Mouse (Mus musculus) bone marrow macrophage, adult 2 months (primary cell): ENCODE data around the gene Cyp2w1. TPM values are rescaled to one million over a fixed set of nuclear protein-coding genes. Genes with fewer than 3 reads are reported as not detected.

Source experiments
- H3K27ac ChIP-seq: 2 replicates; pipeline ENCODE4 v1.5.1; 2012; ENCODE audit warnings: low read depth, low read length; ENCODE audit not compliant: insufficient read depth
- H3K4me1 ChIP-seq: 2 replicates; pipeline ENCODE4 v1.6.1; 2012; ENCODE audit warnings: low read length; ENCODE audit not compliant: control insufficient read depth, insufficient read depth
- H3K4me3 ChIP-seq: 2 replicates; pipeline ENCODE4 v1.5.1; 2012; ENCODE audit warnings: mild to moderate bottlenecking, low read length, moderate library complexity; ENCODE audit not compliant: insufficient read depth
- CTCF ChIP-seq: IDR thresholded peaks from 2 replicates; pipeline ENCODE4 v1.5.1; 2012; ENCODE audit warnings: low read depth, mild to moderate bottlenecking, low read length, moderate library complexity
- POLR2A ChIP-seq: IDR thresholded peaks from 2 replicates; pipeline ENCODE4 v1.6.1; 2012; ENCODE audit warnings: mild to moderate bottlenecking, low read depth, low read length, borderline replicate concordance
- polyA plus RNA-seq: library from polyadenylated mRNA; stranded (reverse); fragments of >200 nt; gene quantifications from 2 replicates; pipeline ENCODE4 v1.2.4, GENCODE M21; 2012; ENCODE audit not compliant: missing spikeins, insufficient read depth, insufficient read length

The Cyp2w1 gene
- polyA plus RNA-seq, 1 experiment = not detected

- Histone ChIP-seq H3K4me1 (peaks cover 14% of the 10 kb centered on the region), H3K4me3 (0 out of 2 replicates have a peak overlapping the region, but pooled peaks have one; percentile 9), H3K27ac (no peak overlapping the region)
- TF ChIP-seq POLR2A = no peak
Measured at GRCm38 (mm10) chr5:139345364-139345714, 7.1 kb upstream of the Cyp2w1 start.

GRCm38 (mm10) chr5:139347225-139347624 is 5.2 kb upstream of the Cyp2w1 start:
- TF ChIP-seq CTCF (no peak), POLR2A (no peak)
- Histone ChIP-seq H3K27ac (no peak overlapping the region), H3K4me1 (peaks cover 23% of the 10 kb centered on the region)

GRCm38 (mm10) chr5:139349713-139350112 is 2.7 kb upstream of the Cyp2w1 start:
- Histone ChIP-seq H3K27ac (no peak overlapping the region), H3K4me3 (no peak overlapping the region), H3K4me1 (peaks cover 16% of the 10 kb centered on the region)
- TF ChIP-seq CTCF (no peak), POLR2A (no peak)

More at GRCm38 (mm10) chr5:139347225-139347624, 5.2 kb upstream of the Cyp2w1 start:
- no peak overlapping the region for H3K4me3 ChIP-seq

- Histone ChIP-seq H3K4me1 (peaks cover 9% of the 10 kb centered on the region), H3K4me3 (no peak within 1 kb of the TSS)
Measured at GRCm38 (mm10) chr5:139351134-139351533, 1.3 kb upstream of the Cyp2w1 start, which contains the start of gene Cox19. TSS of gene Cox19 (minus strand) at chr5:139351418.

GRCm38 (mm10) chr5:139351628-139352027 is 789 bp upstream of the Cyp2w1 start:
- Histone ChIP-seq H3K4me3 (no peak overlapping the region), H3K4me1 (peaks cover 9% of the 10 kb centered on the region), H3K27ac (no peak overlapping the region)
- TF ChIP-seq CTCF = no peak
- TF ChIP-seq POLR2A = no peak

More at GRCm38 (mm10) chr5:139351134-139351533, 1.3 kb upstream of the Cyp2w1 start, which contains the start of gene Cox19:
- no peak within 1 kb of the TSS for H3K27ac ChIP-seq
- TF ChIP-seq CTCF (no peak), POLR2A (no peak)

- H3K27ac ChIP-seq = no peak overlapping the region
- TF ChIP-seq POLR2A (no peak), CTCF (peak; percentile 63)
- H3K4me1 ChIP-seq = peaks cover 12% of the 10 kb centered on the region
- no peak overlapping the region for H3K4me3 ChIP-seq
Measured at GRCm38 (mm10) chr5:139353496-139353895, 1.1 kb downstream of the Cyp2w1 start.

GRCm38 (mm10) chr5:139353946-139354345 is 1.5 kb downstream of the Cyp2w1 start:
- TF ChIP-seq CTCF (no peak), POLR2A (no peak)
- peaks cover 12% of the 10 kb centered on the region for H3K4me1 ChIP-seq
- H3K4me3 ChIP-seq = no peak overlapping the region

GRCm38 (mm10) chr5:139355235-139355772 is 2.9 kb downstream of the Cyp2w1 start:
- Histone ChIP-seq H3K4me1 (peaks cover 12% of the 10 kb centered on the region), H3K27ac (no peak overlapping the region), H3K4me3 (no peak overlapping the region)
- TF ChIP-seq CTCF (peak; percentile 89), POLR2A (no peak)

More at GRCm38 (mm10) chr5:139353946-139354345, 1.5 kb downstream of the Cyp2w1 start:
- H3K27ac ChIP-seq = no peak overlapping the region

- TF ChIP-seq POLR2A (no peak), CTCF (peak; percentile 74)
- peaks cover 8% of the 10 kb centered on the region for H3K4me1 ChIP-seq
- H3K27ac ChIP-seq = no peak overlapping the region
- H3K4me3 ChIP-seq = no peak overlapping the region
Measured at GRCm38 (mm10) chr5:139358653-139359052, 6.2 kb downstream of the Cyp2w1 start.

GRCm38 (mm10) chr5:139359244-139359643 is 6.8 kb downstream of the Cyp2w1 start:
- TF ChIP-seq CTCF (no peak), POLR2A (no peak)
- Histone ChIP-seq H3K27ac (no peak overlapping the region), H3K4me1 (peaks cover 12% of the 10 kb centered on the region), H3K4me3 (no peak overlapping the region)

GRCm38 (mm10) chr5:139363858-139364257 is 11.4 kb downstream of the Cyp2w1 start:
- peak overlapping the region; percentile 13; the same call in 1 of the 2 replicates for H3K4me3 ChIP-seq
- H3K27ac ChIP-seq = peak overlapping the region; percentile 98
- H3K4me1 ChIP-seq = peaks cover 45% of the 10 kb centered on the region
- no peak for TF ChIP-seq POLR2A
